Mouse (Mus musculus) cerebellum, postnatal 25 days (tissue): ENCODE data around the gene Bub1b.
"Not testable (repeated sequence)": the region's sequence is repeated elsewhere in the genome, so short reads cannot be mapped to it uniquely, and the experiment has no call there.

Experiments used
- DNase-seq, 2 experiments: peaks; one replicate each; pipeline ENCODE4 v3.0.0; 2021; ENCODE audit warnings: mixed read lengths in 2 of 2

Gene Bub1b

GRCm38 (mm10) chr2:118620101-118620500, 22.1 kb downstream of the Bub1b start:
- no peak for DNase-seq

- DNase-seq, result no peak
These were observed 22.6 kb downstream of the Bub1b start for GRCm38 (mm10) chr2:118620608-118621007.

GRCm38 (mm10) chr2:118629276-118629675, 31.3 kb downstream of the Bub1b start:
- DNase-seq, result no peak

- no peak for DNase-seq
These were observed 35.4 kb downstream of the Bub1b start for GRCm38 (mm10) chr2:118633441-118633840.

- DNase-seq, result no peak
These were observed 39.2 kb downstream of the Bub1b start for GRCm38 (mm10) chr2:118637258-118637657.

GRCm38 (mm10) chr2:118637888-118638526, 40.0 kb downstream of the Bub1b start:
- DNase-seq, result peak; percentile 82 to 84

GRCm38 (mm10) chr2:118638686-118639085, 40.7 kb downstream of the Bub1b start:
- DNase-seq, result no peak

GRCm38 (mm10) chr2:118641147-118641546, 43.1 kb downstream of the Bub1b start:
- DNase-seq, result no peak

- DNase-seq, result no peak
These were observed 44.4 kb downstream of the Bub1b start for GRCm38 (mm10) chr2:118642431-118642830.

GRCm38 (mm10) chr2:118642942-118643341, 44.9 kb downstream of the Bub1b start:
- no peak for DNase-seq

- DNase-seq, result no peak
These were observed 48.7 kb downstream of the Bub1b start for GRCm38 (mm10) chr2:118646665-118647064.

- DNase-seq, result not testable (repeated sequence)
These were observed 52.7 kb downstream of the Bub1b start for GRCm38 (mm10) chr2:118650697-118651096.

- no peak for DNase-seq
These were observed 58.8 kb downstream of the Bub1b start for GRCm38 (mm10) chr2:118656688-118657281.

- no peak for DNase-seq
These were observed 60.4 kb downstream of the Bub1b start for GRCm38 (mm10) chr2:118658457-118658856.

GRCm38 (mm10) chr2:118659077-118659476, 61.1 kb downstream of the Bub1b start:
- DNase-seq, result no peak

GRCm38 (mm10) chr2:118659493-118659892, 61.5 kb downstream of the Bub1b start:
- no peak for DNase-seq

- DNase-seq, result peak; percentile 61 to 70
These were observed 62.0 kb downstream of the Bub1b start for GRCm38 (mm10) chr2:118659998-118660452.

GRCm38 (mm10) chr2:118661891-118662290, 63.9 kb downstream of the Bub1b start:
- no peak for DNase-seq

GRCm38 (mm10) chr2:118662902-118663803, 65.1 kb downstream of the Bub1b start, which contains the start of gene Pak6:
TSS of gene Pak6 (plus strand) at chr2:118663303.
- DNase-seq, result peak; percentile 45 to 46

GRCm38 (mm10) chr2:118663804-118664766, 66.1 kb downstream of the Bub1b start:
- peak; percentile 22 to 31 for DNase-seq

GRCm38 (mm10) chr2:118664975-118665516, 67.0 kb downstream of the Bub1b start:
- no peak for DNase-seq

- no peak for DNase-seq
These were observed 67.6 kb downstream of the Bub1b start for GRCm38 (mm10) chr2:118665616-118666015.
